Mouse (Mus musculus) cerebellum, adult 2 months (tissue): ENCODE results near the gene Camk1. TPM values are rescaled to one million over a fixed set of nuclear protein-coding genes. Genes with fewer than 3 reads are reported as not detected.

ENCODE experiments used
- DNase-seq, 2 experiments: peaks; one replicate each; pipeline ENCODE4 v3.0.0; 2021
- H3K27ac ChIP-seq: fragments of 200-500 bp; 2 replicates; pipeline ENCODE4 v1.5.1; 2012; ENCODE audit warnings: low read length, control low read depth, inconsistent platforms; ENCODE audit not compliant: insufficient read depth
- H3K27me3 ChIP-seq: fragments of 200-500 bp; 2 replicates; pipeline ENCODE4 v1.6.1; 2012; ENCODE audit warnings: inconsistent platforms, mild to moderate bottlenecking, low read length, moderate library complexity; ENCODE audit not compliant: control insufficient read depth, insufficient read depth
- H3K4me1 ChIP-seq: fragments of 200-500 bp; 2 replicates; pipeline ENCODE4 v1.6.1; 2011; ENCODE audit warnings: low read length; ENCODE audit not compliant: control insufficient read depth, insufficient read depth
- H3K4me3 ChIP-seq: fragments of 200-500 bp; replicated peaks from 2 replicates; pipeline ENCODE3; 2011; ENCODE audit warnings: mild to moderate bottlenecking, low read depth, low read length, control low read depth; ENCODE audit not compliant: insufficient read depth
- CTCF ChIP-seq: fragments of 200-500 bp; IDR thresholded peaks from 2 replicates; pipeline ENCODE4 v1.5.1; 2011; ENCODE audit warnings: low read depth, mild to moderate bottlenecking, control low read depth, low read length, moderate library complexity, borderline replicate concordance; ENCODE audit not compliant: insufficient read depth
- POLR2A ChIP-seq: fragments of 200-500 bp; IDR thresholded peaks from 2 replicates; pipeline ENCODE4 v1.6.1; 2011; ENCODE audit warnings: low read length, control low read depth, borderline replicate concordance; ENCODE audit not compliant: insufficient read depth
- WGBS: fragments of 180-500 bp; shearing (Covaris S2); methylation state at CpG from one replicate; pipeline ENCODE4 v1.1.7; 2018; 5-methylcytosine and 5-hydroxymethylcytosine counted together
- polyA plus RNA-seq: library from polyadenylated mRNA; depleted of rRNA; stranded (reverse); fragments of >200 nt; gene quantifications from 2 replicates; pipeline ENCODE4 v1.2.3, GENCODE M21; 2012

Gene Camk1
- polyA plus RNA-seq, 1 experiment: 93.0 TPM

DNA sequence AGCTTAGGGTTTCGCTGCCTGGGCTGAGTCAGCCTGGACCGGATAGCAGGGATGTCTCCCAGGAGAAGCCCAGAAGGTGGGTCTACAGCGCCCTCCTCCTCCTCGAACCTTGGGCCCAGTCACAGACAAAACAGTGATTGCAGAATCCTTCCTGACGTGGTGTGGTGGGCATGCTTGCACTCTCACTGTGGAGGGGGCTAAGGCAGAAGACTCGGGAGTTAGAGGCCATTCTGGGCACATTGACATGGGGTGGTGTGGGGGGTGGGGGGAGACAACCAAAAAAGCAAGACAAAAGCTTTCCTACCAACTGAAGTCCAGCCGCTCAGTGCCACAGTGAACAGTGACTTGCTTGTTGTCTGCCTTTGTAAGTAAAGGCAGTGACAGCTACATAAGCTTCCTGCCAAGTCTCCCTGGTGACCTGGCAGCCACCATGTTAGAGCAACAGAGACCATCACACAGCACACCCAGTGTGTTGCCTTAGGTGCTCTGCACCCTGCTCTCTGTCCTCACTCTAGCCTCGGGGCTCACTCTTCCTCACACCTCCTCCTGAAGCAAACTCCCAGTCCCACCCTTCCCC is 40.7 kb upstream of the Camk1 start:
- 45% methylated on average over 8 of the region's 8 CpGs for WGBS
- TF ChIP-seq CTCF: no peak
- no peak for TF ChIP-seq POLR2A
- Histone ChIP-seq H3K4me3 (no peak overlapping the region), H3K27ac (no peak overlapping the region; the same call in 1 of the 2 replicates), H3K4me1 (peaks cover 3% of the 10 kb centered on the region), H3K27me3 (no peaks in the 10 kb centered on the region)
- DNase-seq: peak in 1 of 2 experiments; percentile 46

DNA sequence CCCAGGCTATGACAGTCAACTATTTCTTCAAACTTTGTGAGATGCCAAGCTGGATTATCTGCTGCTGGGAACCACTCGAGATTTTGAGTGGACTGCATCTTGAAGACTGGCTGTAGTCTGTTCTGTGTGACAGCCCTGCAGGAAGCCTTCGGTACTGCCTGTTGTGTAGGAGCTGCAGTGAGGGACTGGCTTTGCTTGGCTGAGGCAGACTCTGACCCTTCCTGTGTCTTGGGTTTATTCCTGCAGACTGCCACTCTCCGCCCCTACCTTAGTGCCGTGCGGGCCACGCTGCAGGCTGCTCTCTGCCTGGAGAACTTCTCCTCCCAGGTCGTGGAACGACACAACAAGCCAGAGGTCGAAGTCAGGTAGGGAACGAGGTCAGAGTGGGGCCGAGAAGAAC is 36.7 kb upstream of the Camk1 start:
- H3K27ac ChIP-seq: no peak overlapping the region
- H3K4me3 ChIP-seq: no peak overlapping the region
- TF ChIP-seq POLR2A: no peak
- no peak for TF ChIP-seq CTCF
- WGBS: 89% methylated on average over 11 of the region's 11 CpGs
- no peaks in the 10 kb centered on the region for H3K27me3 ChIP-seq
- DNase-seq: no peak
- H3K4me1 ChIP-seq: peaks cover 2% of the 10 kb centered on the region

DNA sequence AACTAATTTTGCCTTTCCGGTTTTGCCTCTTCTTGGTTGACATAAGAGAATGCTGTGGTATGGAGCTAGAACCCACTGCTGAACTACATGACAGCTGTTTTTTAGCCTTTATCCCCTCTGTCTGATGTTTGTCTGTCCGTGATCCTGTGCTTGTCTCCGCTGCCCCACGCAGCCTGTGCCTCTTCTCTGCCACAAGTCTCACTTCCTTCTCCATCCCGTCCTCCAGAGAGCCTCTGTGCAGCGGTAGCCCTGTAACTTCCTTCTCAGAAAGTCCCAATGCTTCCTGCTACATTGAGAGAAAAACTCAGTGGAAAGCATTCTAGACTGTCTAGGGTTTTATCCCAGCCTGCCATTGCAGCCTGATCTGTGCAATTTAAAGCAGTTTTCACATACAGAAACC is 35.5 kb upstream of the Camk1 start:
- 87% methylated on average over 6 of the region's 6 CpGs for WGBS
- Histone ChIP-seq H3K4me1 (peaks cover 2% of the 10 kb centered on the region; the same call in 1 of the 2 replicates), H3K27ac (no peak overlapping the region)

DNA sequence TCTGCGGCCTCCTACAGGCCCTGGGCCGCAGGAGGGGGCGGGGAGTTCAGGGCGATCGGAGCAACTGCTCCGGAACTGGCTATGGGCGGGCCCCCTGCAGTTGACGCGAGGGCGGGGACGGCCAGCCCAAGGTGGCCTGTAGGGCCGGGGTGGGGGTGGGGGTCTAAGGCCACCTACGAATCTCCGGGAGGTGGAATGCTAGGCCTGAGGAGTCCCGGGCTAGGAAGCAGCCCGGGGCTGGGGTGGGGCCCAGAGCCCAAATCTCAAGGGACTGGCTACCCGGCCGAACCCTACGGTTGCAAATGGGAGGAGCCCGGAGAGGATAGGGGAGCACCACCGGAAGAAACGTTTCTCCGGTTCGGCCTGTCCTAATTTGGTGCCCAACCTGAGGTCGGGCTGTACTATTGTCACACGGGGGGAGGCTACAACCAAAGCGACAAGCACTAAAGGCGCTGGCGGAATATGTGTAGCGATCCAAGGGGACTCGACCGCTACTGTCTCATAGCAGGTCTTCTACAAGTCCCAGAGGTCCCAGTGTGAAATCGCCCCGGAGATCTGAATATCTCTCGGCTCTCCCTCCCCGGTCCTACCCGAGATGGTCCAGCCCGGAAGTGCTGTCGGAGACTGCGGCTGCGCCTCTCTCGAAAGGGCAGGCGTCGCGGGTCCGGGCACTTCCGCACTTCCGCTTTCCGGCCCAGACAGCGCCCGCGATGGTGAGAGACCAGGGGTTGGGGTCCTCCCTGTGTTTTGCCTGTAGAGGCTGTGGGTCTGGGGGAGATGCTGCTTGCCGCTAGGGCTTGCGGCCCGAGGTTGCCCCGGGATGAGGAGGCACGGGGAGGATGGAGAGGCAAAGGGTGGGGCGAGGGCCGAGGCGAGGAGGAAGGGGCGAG is 34.0 kb upstream of the Camk1 start, which contains the start of the genes Tada3 and Arpc4:
Tada3 (minus strand) TSS at position 388 of the 890 bp plus-strand sequence.
Arpc4 (plus strand) TSS at position 620 of the 890 bp plus-strand sequence.
- no peak for TF ChIP-seq CTCF
- TF ChIP-seq POLR2A: peak; percentile 61; the same call in 1 of the 2 replicates
- WGBS: 1% methylated on average over 61 of the region's 61 CpGs
- peak within 1 kb of the TSS; percentile 99 for H3K27ac ChIP-seq

More for the DNA sequence above, 35.5 kb upstream of the Camk1 start:
- DNase-seq: no peak
- no peak for TF ChIP-seq CTCF
- TF ChIP-seq POLR2A: no peak
- Histone ChIP-seq H3K4me3 (peak overlapping the region; percentile 28), H3K27me3 (no peaks in the 10 kb centered on the region)

DNA sequence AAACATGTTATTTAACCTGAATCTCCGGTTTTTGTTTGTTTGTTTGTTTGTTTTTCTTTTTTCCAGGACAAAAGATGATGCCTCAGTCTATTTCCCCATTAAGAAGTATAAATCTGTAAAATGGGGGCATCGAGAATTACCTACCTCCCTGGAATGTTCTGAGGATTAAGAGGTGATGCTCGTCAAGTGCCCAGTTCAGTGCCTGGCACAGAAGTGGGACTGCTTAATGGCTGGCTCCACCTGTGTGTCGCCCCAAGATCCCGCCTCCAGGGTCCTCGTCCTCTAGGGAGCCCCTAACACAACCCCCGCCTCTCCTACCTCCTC is 33.4 kb upstream of the Camk1 start:
- WGBS: 6% methylated on average over 7 of the region's 7 CpGs
- Histone ChIP-seq H3K27me3 (no peaks in the 10 kb centered on the region), H3K4me3 (peak overlapping the region; percentile 90), H3K27ac (peak overlapping the region; percentile 74), H3K4me1 (peaks cover 2% of the 10 kb centered on the region; the same call in 1 of the 2 replicates)
- DNase-seq: no peak
- TF ChIP-seq CTCF (no peak), POLR2A (no peak)

More for the DNA sequence above, 34.0 kb upstream of the Camk1 start, which contains the start of the genes Tada3 and Arpc4:
- peak; percentile 91 to 95 for DNase-seq
- Histone ChIP-seq H3K4me3 (peak within 1 kb of the TSS; percentile 90), H3K27me3 (no peaks in the 10 kb centered on the region), H3K4me1 (peaks cover 2% of the 10 kb centered on the region; the same call in 1 of the 2 replicates)

DNA sequence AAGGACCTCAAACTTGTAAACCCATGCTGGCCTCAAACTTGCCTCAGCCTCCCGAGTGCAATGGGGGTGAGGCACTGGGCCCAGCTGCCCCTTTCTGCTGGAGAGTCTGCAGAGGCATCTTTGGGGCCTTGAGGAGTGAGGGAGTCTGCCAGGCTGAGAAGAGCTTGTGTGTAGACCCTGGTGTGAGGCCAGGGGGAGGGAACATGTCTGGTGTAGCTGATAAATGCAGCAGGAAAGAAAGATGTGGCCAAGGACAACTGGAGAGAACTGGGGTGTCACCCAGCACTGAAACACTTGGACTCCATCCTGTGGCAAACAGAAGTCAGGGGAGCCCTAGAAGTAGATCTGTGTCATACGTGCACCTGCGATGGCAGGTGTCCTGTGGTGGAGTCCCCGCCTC is 29.7 kb upstream of the Camk1 start:
- no peak overlapping the region for H3K4me3 ChIP-seq
- 90% methylated on average over 4 of the region's 4 CpGs for WGBS
- TF ChIP-seq POLR2A (no peak), CTCF (no peak)

DNA sequence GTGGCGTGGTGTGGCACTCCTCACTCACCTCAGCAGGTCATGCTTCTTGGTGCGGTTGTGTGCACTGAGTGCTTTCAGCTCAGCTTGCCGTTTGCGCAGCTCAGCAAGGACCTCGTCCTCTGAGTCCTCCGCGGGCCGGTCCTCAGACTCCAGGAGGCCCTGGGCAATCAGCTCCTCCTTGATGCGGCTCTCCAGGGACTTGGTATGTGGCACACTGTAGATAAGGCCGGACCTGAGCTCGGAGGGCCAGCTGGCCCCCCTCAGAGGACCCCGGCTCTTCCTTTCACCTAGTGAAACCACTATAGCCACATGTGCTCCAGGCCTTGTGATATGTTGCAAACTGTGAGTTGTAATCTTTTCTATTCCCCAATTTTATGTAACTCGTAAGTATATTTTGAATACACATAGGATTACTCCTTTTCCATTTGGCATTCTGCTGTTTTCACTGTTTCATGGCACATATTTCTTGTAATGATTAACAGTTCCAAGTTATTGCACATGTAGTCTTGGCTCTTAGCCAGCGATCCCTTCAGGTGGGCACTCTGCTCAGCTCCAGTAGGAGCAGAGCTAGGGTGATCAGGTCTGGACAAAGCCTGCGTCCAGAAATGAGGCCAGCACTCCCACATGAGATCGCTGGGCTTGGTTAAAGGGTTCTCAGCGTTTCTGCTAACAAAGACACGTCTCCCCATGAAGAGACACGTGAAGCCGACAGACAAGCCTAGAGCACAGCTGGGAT is 26.6 kb upstream of the Camk1 start:
- Histone ChIP-seq H3K4me3 (no peak overlapping the region), H3K27me3 (no peaks in the 10 kb centered on the region), H3K27ac (no peak overlapping the region), H3K4me1 (no peaks in the 10 kb centered on the region)
- TF ChIP-seq CTCF (no peak), POLR2A (no peak)
- DNase-seq: no peak
- WGBS: 81% methylated on average over 20 of the region's 20 CpGs

More for the DNA sequence above, 29.7 kb upstream of the Camk1 start:
- no peaks in the 10 kb centered on the region; the same call in 1 of the 2 replicates for H3K4me1 ChIP-seq
- H3K27ac ChIP-seq: no peak overlapping the region
- no peak for DNase-seq
- no peaks in the 10 kb centered on the region for H3K27me3 ChIP-seq

DNA sequence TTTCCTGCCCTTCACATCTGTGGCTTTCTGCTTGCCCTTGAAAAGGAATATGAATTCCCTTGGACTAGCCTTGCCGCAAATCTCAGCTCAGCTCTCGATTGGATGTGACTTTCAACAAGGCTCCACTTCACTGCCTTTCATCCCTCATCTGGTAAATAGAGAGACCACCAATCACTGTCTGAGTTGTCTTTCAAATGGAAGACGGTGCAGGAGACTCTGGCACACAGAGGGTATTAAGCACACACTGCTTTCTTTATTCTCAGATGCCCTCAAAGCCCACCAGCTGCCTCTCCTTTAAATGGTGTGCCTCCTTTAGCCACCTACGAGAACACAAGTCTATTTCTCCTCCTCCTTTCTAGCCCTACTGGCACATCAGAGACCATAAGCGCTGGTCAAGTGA is 24.8 kb upstream of the Camk1 start:
- DNase-seq: no peak
- Histone ChIP-seq H3K4me1 (no peaks in the 10 kb centered on the region), H3K27ac (no peak overlapping the region), H3K27me3 (no peaks in the 10 kb centered on the region), H3K4me3 (no peak overlapping the region)
- TF ChIP-seq CTCF (no peak), POLR2A (no peak)
- 82% methylated on average over 5 of the region's 5 CpGs for WGBS
